Comparison of ENCODE assay signal across 14 mouse cellular contexts in the genomic region with DNA sequence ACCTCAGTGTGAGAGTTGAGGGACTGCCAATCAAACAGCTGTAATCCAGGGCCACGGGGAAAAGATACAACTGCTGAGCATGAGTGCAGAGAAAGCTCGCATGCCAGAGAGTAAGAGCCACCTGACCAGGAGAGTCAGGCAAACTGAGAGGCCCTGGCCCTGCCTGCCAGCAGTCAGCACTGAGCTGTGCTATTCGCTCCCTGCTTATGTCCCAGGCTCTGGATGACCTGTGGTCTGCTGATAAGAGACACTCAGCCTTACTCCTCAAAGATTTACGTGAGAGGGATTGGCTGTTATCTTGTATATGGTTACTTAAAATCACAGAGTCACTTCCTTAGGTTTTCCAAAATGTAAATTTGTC.
DNase-seq lines count a peak whose midpoint lies in the region; ATAC-seq and TF ChIP-seq lines count a peak whose summit lies in the region.
"Had no signal": no experiment of that assay in that cellular context is flagged by ENCODE, and none has a peak within 500 bp of the region (broad histone marks: within the 10 kb centered on the region; RNA-seq: fewer than 3 reads in every experiment).

No protein-coding gene starts in this region.

- no peak overlapping the region for H3K4me3 ChIP-seq in midbrain, embryonic 10.5 days
- no peak overlapping the region for H3K4me3 ChIP-seq in midbrain, postnatal 0 days (ENCODE audit: low read depth, low read length)
- no peak overlapping the region for H3K4me3 ChIP-seq in heart, embryonic 11.5 days (ENCODE audit: low read depth, low read length)
- H3K4me3 ChIP-seq in intestine, postnatal 0 days (ENCODE audit: low read depth, low read length): no peak overlapping the region
- H3K4me3 ChIP-seq in forebrain, embryonic 14.5 days (ENCODE audit: low read depth, low read length): no peak overlapping the region
- H3K4me3 ChIP-seq: embryonic facial prominence, embryonic 12.5 days; hindbrain, embryonic 13.5 days had no signal

- H3K27me3 ChIP-seq in midbrain, embryonic 10.5 days (ENCODE audit: low read depth, poor library complexity, severe bottlenecking): no peaks in the 10 kb centered on the region
- H3K27me3 ChIP-seq in midbrain, postnatal 0 days (ENCODE audit: insufficient read depth, low read length): no peaks in the 10 kb centered on the region
- H3K27me3 ChIP-seq in heart, embryonic 11.5 days (ENCODE audit: control insufficient read depth, insufficient read depth, low read length): no peaks in the 10 kb centered on the region
- H3K27me3 ChIP-seq in intestine, postnatal 0 days (replicated peaks; ENCODE audit: control insufficient read depth, insufficient read depth, low read length): no peaks in the 10 kb centered on the region
- H3K27me3 ChIP-seq in forebrain, embryonic 14.5 days (replicated peaks; ENCODE audit: control insufficient read depth, insufficient read depth, low read length): no peaks in the 10 kb centered on the region
- H3K27me3 ChIP-seq: embryonic facial prominence, embryonic 12.5 days; hindbrain, embryonic 13.5 days had no signal

- DNase-seq in frontal cortex, postnatal 25 days (ENCODE audit: low spot score in 2 of 2): no peak
- DNase-seq in midbrain, embryonic 10.5 days (ENCODE audit: low spot score): no peak
- no peak for DNase-seq in midbrain, postnatal 0 days (ENCODE audit: low spot score)
- no peak for DNase-seq in layer of hippocampus, adult 18-20 months (ENCODE audit: low spot score in 2 of 2)
- no peak for DNase-seq in forebrain, embryonic 14.5 days (ENCODE audit: low spot score)
- DNase-seq: adrenal gland, adult 8-10 months; left cerebral cortex, postnatal 4 days; lung, postnatal 36 days had no signal

- H3K9me3 ChIP-seq in midbrain, embryonic 10.5 days (replicated peaks): peaks cover 4% of the 10 kb centered on the region; the same call in 1 of the 2 replicates
- no peaks in the 10 kb centered on the region for H3K9me3 ChIP-seq in midbrain, postnatal 0 days (ENCODE audit: low read length)
- 0 out of 2 replicates have a peak, but pooled peaks cover 2% of the 10 kb centered on the region for H3K9me3 ChIP-seq in heart, embryonic 11.5 days (replicated peaks; ENCODE audit: control insufficient read depth, low read length)
- H3K9me3 ChIP-seq in intestine, postnatal 0 days (ENCODE audit: control insufficient read depth): no peaks in the 10 kb centered on the region
- H3K9me3 ChIP-seq in forebrain, embryonic 14.5 days (replicated peaks; ENCODE audit: control insufficient read depth, low read length): no peaks in the 10 kb centered on the region
- H3K9me3 ChIP-seq: embryonic facial prominence, embryonic 12.5 days; hindbrain, embryonic 13.5 days had no signal

- peaks cover 13% of the 10 kb centered on the region for H3K4me1 ChIP-seq in midbrain, embryonic 10.5 days
- no peaks in the 10 kb centered on the region for H3K4me1 ChIP-seq in midbrain, postnatal 0 days (ENCODE audit: insufficient read depth, low read length)
- peaks cover 12% of the 10 kb centered on the region for H3K4me1 ChIP-seq in heart, embryonic 11.5 days (ENCODE audit: control insufficient read depth, insufficient read depth, low read length)
- no peaks in the 10 kb centered on the region for H3K4me1 ChIP-seq in intestine, postnatal 0 days (replicated peaks; ENCODE audit: control insufficient read depth, insufficient read depth, low read length)
- H3K4me1 ChIP-seq in forebrain, embryonic 14.5 days (ENCODE audit: control insufficient read depth, insufficient read depth, low read length): no peaks in the 10 kb centered on the region
- H3K4me1 ChIP-seq: embryonic facial prominence, embryonic 12.5 days had no signal

- TF ChIP-seq CTCF in midbrain, postnatal 0 days (IDR thresholded peaks at IDR 0.05): no peak
- TF ChIP-seq CTCF in intestine, postnatal 0 days (IDR thresholded peaks at IDR 0.05; ENCODE audit: low read depth): no peak

- 0 out of 2 replicates have a peak overlapping the region, but pooled peaks have one; percentile 28 for H3K27ac ChIP-seq in midbrain, embryonic 10.5 days (replicated peaks)
- H3K27ac ChIP-seq in midbrain, postnatal 0 days (ENCODE audit: low read depth, low read length): no peak overlapping the region
- peak overlapping the region; percentile 85 for H3K27ac ChIP-seq in heart, embryonic 11.5 days (ENCODE audit: low read depth, low read length)
- no peak overlapping the region for H3K27ac ChIP-seq in intestine, postnatal 0 days (ENCODE audit: low read depth, low read length)
- no peak overlapping the region for H3K27ac ChIP-seq in forebrain, embryonic 14.5 days (ENCODE audit: low read depth, low read length)
- H3K27ac ChIP-seq: embryonic facial prominence, embryonic 12.5 days; hindbrain, embryonic 13.5 days; liver, embryonic 14.5 days had no signal

- peak; percentile 4; the same call in 1 of the 2 replicates for ATAC-seq in frontal cortex, adult (ENCODE audit: low TSS enrichment)
- ATAC-seq in midbrain, postnatal 0 days (ENCODE audit: low FRiP score): no peak
- peak; percentile 80 for ATAC-seq in heart, embryonic 11.5 days (replicated peaks; ENCODE audit: insufficient number of reproducible peaks, low FRiP score, low TSS enrichment)
- peak; percentile 80 for ATAC-seq in intestine, postnatal 0 days
- no peak for ATAC-seq in forebrain, embryonic 14.5 days

- no peak overlapping the region for H3K9ac ChIP-seq in midbrain, postnatal 0 days (replicated peaks; ENCODE audit: low read length, poor library complexity, severe bottlenecking)
- H3K9ac ChIP-seq in heart, embryonic 11.5 days (ENCODE audit: low read depth, low read length): no peak overlapping the region
- H3K9ac ChIP-seq in intestine, postnatal 0 days (ENCODE audit: low read depth, low read length): no peak overlapping the region
- H3K9ac ChIP-seq in forebrain, embryonic 14.5 days (ENCODE audit: low read length): no peak overlapping the region
- H3K9ac ChIP-seq: embryonic facial prominence, embryonic 12.5 days; hindbrain, embryonic 13.5 days; liver, embryonic 14.5 days had no signal

- H3K4me2 ChIP-seq in midbrain, postnatal 0 days (ENCODE audit: low read depth, low read length, poor library complexity, severe bottlenecking): no peak overlapping the region
- H3K4me2 ChIP-seq in heart, embryonic 11.5 days: peak overlapping the region; percentile 14; the same call in 1 of the 2 replicates
- no peak overlapping the region for H3K4me2 ChIP-seq in intestine, postnatal 0 days (replicated peaks; ENCODE audit: low read depth)
- no peak overlapping the region for H3K4me2 ChIP-seq in forebrain, embryonic 14.5 days (ENCODE audit: low read length)
- H3K4me2 ChIP-seq: embryonic facial prominence, embryonic 12.5 days; hindbrain, embryonic 13.5 days had no signal

- WGBS in midbrain, embryonic 10.5 days: 69% methylated on average over 4 of the region's 4 CpGs
- 52% methylated on average over 4 of the region's 4 CpGs for WGBS in midbrain, postnatal 0 days
- 14% methylated on average over 4 of the region's 4 CpGs for WGBS in heart, embryonic 11.5 days (ENCODE audit: insufficient replicate concordance)
- 32% methylated on average over 4 of the region's 4 CpGs for WGBS in intestine, postnatal 0 days
- 61% methylated on average over 4 of the region's 4 CpGs for WGBS in forebrain, embryonic 14.5 days

- H3K36me3 ChIP-seq in midbrain, embryonic 10.5 days: no peaks in the 10 kb centered on the region
- no peaks in the 10 kb centered on the region for H3K36me3 ChIP-seq in midbrain, postnatal 0 days (ENCODE audit: insufficient read depth, low read length)
- H3K36me3 ChIP-seq in heart, embryonic 11.5 days (ENCODE audit: control insufficient read depth, insufficient read depth, low read length): no peaks in the 10 kb centered on the region
- no peaks in the 10 kb centered on the region for H3K36me3 ChIP-seq in intestine, postnatal 0 days (ENCODE audit: control insufficient read depth, insufficient read depth)
- H3K36me3 ChIP-seq in forebrain, embryonic 14.5 days (ENCODE audit: control insufficient read depth, insufficient read depth, low read length): no peaks in the 10 kb centered on the region
- H3K36me3 ChIP-seq: embryonic facial prominence, embryonic 12.5 days; hindbrain, embryonic 13.5 days had no signal

Comparison
In these comparisons a context has a peak if more than half of its experiments do, and no peak if none do; other contexts are left out.
1. H3K27ac ChIP-seq: peak in midbrain, embryonic 10.5 days (single experiment) and heart, embryonic 11.5 days (single experiment); none in midbrain, postnatal 0 days (single experiment), intestine, postnatal 0 days (single experiment) and forebrain, embryonic 14.5 days (single experiment).
2. ATAC-seq: peak in frontal cortex, adult (single experiment), heart, embryonic 11.5 days (single experiment) and intestine, postnatal 0 days (single experiment); none in midbrain, postnatal 0 days (single experiment) and forebrain, embryonic 14.5 days (single experiment).